Mouse (Mus musculus) CH12F3 (cell line): ENCODE measurements around the gene Cd19.

Source experiments
- in situ Hi-C: fragments of 300-500 bp; cut with MboI; formaldehyde crosslinking; loops from 2 replicates; pipeline ENCODE4 v1.14.3; 2020; ENCODE audit warnings: low sequenced_read_pairs

The Cd19 gene

GRCm38 (mm10) chr7:126414725-126415124 lies at the start of gene Cd19:
TSS of gene Cd19 (minus strand) at chr7:126414889.
- in situ Hi-C loops, result no loop called here

- in situ Hi-C loops, result no loop called here
Observed at GRCm38 (mm10) chr7:126464121-126464520, 49.4 kb upstream of the Cd19 start.

- in situ Hi-C loops, result no loop called here
Observed at GRCm38 (mm10) chr7:126463547-126463946, 48.9 kb upstream of the Cd19 start.

GRCm38 (mm10) chr7:126463004-126463403 lies 48.3 kb upstream of the Cd19 start, which contains the start of gene Atp2a1:
TSS of gene Atp2a1 (minus strand) at chr7:126463108.
- in situ Hi-C loops, result no loop called here

- in situ Hi-C loops, result no loop called here
Observed at GRCm38 (mm10) chr7:126461626-126462025, 46.9 kb upstream of the Cd19 start.

- in situ Hi-C loops, result no loop called here
Observed at GRCm38 (mm10) chr7:126460623-126461399, 46.1 kb upstream of the Cd19 start.

GRCm38 (mm10) chr7:126458844-126459618 lies 44.3 kb upstream of the Cd19 start:
- in situ Hi-C loops, result no loop called here

- in situ Hi-C loops, result no loop called here
Observed at GRCm38 (mm10) chr7:126458225-126458624, 43.5 kb upstream of the Cd19 start.

- in situ Hi-C loops, result no loop called here
Observed at GRCm38 (mm10) chr7:126456382-126457266, 41.9 kb upstream of the Cd19 start.

- in situ Hi-C loops, result no loop called here
Observed at GRCm38 (mm10) chr7:126455242-126455641, 40.6 kb upstream of the Cd19 start.

- in situ Hi-C loops, result no loop called here
Observed at GRCm38 (mm10) chr7:126453861-126454260, 39.2 kb upstream of the Cd19 start.

- in situ Hi-C loops, result no loop called here
Observed at GRCm38 (mm10) chr7:126452244-126452643, 37.6 kb upstream of the Cd19 start.

GRCm38 (mm10) chr7:126450641-126451040 lies 36.0 kb upstream of the Cd19 start:
- in situ Hi-C loops, result no loop called here

GRCm38 (mm10) chr7:126449991-126450390 lies 35.3 kb upstream of the Cd19 start:
- in situ Hi-C loops, result no loop called here

- in situ Hi-C loops, result no loop called here
Observed at GRCm38 (mm10) chr7:126448481-126448880, 33.8 kb upstream of the Cd19 start.

GRCm38 (mm10) chr7:126446217-126446616 lies 31.5 kb upstream of the Cd19 start:
- in situ Hi-C loops, result no loop called here

- in situ Hi-C loops, result no loop called here
Observed at GRCm38 (mm10) chr7:126445104-126445815, 30.6 kb upstream of the Cd19 start.

- in situ Hi-C loops, result no loop called here
Observed at GRCm38 (mm10) chr7:126444536-126444935, 29.8 kb upstream of the Cd19 start.

GRCm38 (mm10) chr7:126443997-126444396 lies 29.3 kb upstream of the Cd19 start:
- in situ Hi-C loops, result no loop called here

- in situ Hi-C loops, result no loop called here
Observed at GRCm38 (mm10) chr7:126440134-126440533, 25.4 kb upstream of the Cd19 start.
